Mouse (Mus musculus): ENCODE data around the gene Poc1b. TPM values are rescaled to one million over a fixed set of nuclear protein-coding genes. Genes with fewer than 3 reads are reported as not detected.

Gene Poc1b
- total and polyA plus RNA-seq, 2 experiments from 2014 or later, result 8.9 to 11.0 TPM

- Histone ChIP-seq H3K36me3 (ENCODE audit: insufficient read depth, low read length) (no peaks in the 10 kb centered on the region), H3K27ac (ENCODE audit: low read depth, low read length) (no peak overlapping the region), H3K27me3 (ENCODE audit: insufficient read depth, low read length) (no peaks in the 10 kb centered on the region), H3K4me2 (ENCODE audit: low read depth, low read length, poor library complexity, severe bottlenecking) (peak overlapping the region; percentile 52), H3K9me3 (ENCODE audit: low read length) (no peaks in the 10 kb centered on the region), H3K4me1 (ENCODE audit: insufficient read depth, low read length) (no peaks in the 10 kb centered on the region), H3K9ac (replicated peaks; ENCODE audit: low read length, poor library complexity, severe bottlenecking) (no peak overlapping the region), H3K4me3 (ENCODE audit: low read depth, low read length) (no peak overlapping the region)
- DNase-seq (ENCODE audit: low spot score) (no peak), ATAC-seq (ENCODE audit: low FRiP score) (no peak)
- 38% methylated on average over 5 of the region's 5 CpGs for WGBS
- no peak for TF ChIP-seq CTCF (IDR thresholded peaks at IDR 0.05)
Measured at GRCm38 (mm10) chr10:99203163-99203562, 96.3 kb downstream of the Poc1b start.

DNA sequence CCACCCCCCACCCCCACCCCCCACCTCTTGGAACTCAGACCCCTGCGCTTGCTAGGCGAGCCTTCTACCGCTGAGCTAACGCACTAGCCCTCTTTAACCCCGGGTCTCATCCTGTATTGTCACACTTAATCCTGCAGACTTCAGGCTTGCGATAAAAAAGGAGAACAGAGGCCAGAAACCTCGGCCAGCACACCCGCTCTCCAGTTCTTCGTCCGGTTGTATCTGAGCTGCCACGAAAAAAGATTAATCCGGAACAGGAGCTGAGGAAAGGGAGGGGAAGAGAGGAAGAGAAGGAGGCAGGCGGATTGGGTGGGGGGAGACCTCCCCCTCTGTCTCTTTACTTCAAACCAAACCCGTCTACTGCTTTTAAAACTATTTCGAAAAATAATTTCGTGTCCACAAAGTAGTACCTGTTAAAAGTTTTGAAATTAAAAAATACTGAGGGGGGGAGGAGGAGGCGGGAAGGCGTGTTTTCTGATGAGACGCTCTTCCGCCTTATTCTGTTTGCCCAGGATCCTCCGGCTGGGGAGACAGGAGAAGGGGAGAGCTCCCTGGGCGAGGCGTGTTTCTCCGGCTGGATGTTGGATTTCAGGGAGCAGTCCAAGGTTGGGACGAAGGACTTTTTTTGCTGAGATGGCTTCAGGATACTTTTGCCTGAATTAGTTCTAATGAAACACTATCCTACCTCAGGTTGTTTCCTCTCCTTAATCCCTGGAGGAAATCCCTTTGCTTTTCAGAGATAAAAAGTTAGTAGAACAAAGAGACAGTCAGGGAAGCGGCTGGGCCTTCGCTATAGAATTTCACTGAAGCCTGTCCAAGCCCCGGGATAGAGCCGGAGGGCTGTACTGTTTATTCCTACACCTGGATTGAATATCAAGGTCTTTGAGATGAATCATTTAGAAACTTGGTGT, 97.0 kb downstream of the Poc1b start:
- no peaks in the 10 kb centered on the region for H3K4me1 ChIP-seq (ENCODE audit: insufficient read depth, low read length)
- peak; percentile 69; the same call in 1 of the 2 replicates for ATAC-seq (ENCODE audit: low FRiP score)
- no peak for TF ChIP-seq CTCF (IDR thresholded peaks at IDR 0.05)
- H3K27me3 ChIP-seq (ENCODE audit: insufficient read depth, low read length), result no peaks in the 10 kb centered on the region
- peak overlapping the region; percentile 18 for H3K4me3 ChIP-seq (ENCODE audit: low read depth, low read length)
- WGBS, result 6% methylated on average over 29 of the region's 29 CpGs
- H3K4me2 ChIP-seq (ENCODE audit: low read depth, low read length, poor library complexity, severe bottlenecking), result peak overlapping the region; percentile 52
- no peaks in the 10 kb centered on the region for H3K9me3 ChIP-seq (ENCODE audit: low read length)
- peak overlapping the region; percentile 47 for H3K27ac ChIP-seq (ENCODE audit: low read depth, low read length)
- H3K36me3 ChIP-seq (ENCODE audit: insufficient read depth, low read length), result no peaks in the 10 kb centered on the region
- DNase-seq (ENCODE audit: low spot score), result peak; percentile 18
- H3K9ac ChIP-seq (replicated peaks; ENCODE audit: low read length, poor library complexity, severe bottlenecking), result peak overlapping the region; percentile 42

- no peak for DNase-seq (ENCODE audit: low spot score)
- H3K4me1 ChIP-seq (ENCODE audit: insufficient read depth, low read length), result no peaks in the 10 kb centered on the region
- H3K27ac ChIP-seq (ENCODE audit: low read depth, low read length), result peak overlapping the region; percentile 47; the same call in 1 of the 2 replicates
- 11% methylated on average over 11 of the region's 11 CpGs for WGBS
- H3K27me3 ChIP-seq (ENCODE audit: insufficient read depth, low read length), result no peaks in the 10 kb centered on the region
- no peak; the same call in 1 of the 2 replicates for ATAC-seq (ENCODE audit: low FRiP score)
- H3K9me3 ChIP-seq (ENCODE audit: low read length), result no peaks in the 10 kb centered on the region
- no peak overlapping the region for H3K4me3 ChIP-seq (ENCODE audit: low read depth, low read length)
- H3K36me3 ChIP-seq (ENCODE audit: insufficient read depth, low read length), result no peaks in the 10 kb centered on the region
- no peak overlapping the region for H3K9ac ChIP-seq (replicated peaks; ENCODE audit: low read length, poor library complexity, severe bottlenecking)
- H3K4me2 ChIP-seq (ENCODE audit: low read depth, low read length, poor library complexity, severe bottlenecking), result peak overlapping the region; percentile 52
- no peak for TF ChIP-seq CTCF (IDR thresholded peaks at IDR 0.05)
Measured at GRCm38 (mm10) chr10:99204553-99204952, 97.7 kb downstream of the Poc1b start.

GRCm38 (mm10) chr10:99207121-99207520, 100.3 kb downstream of the Poc1b start:
- H3K9ac ChIP-seq (replicated peaks; ENCODE audit: low read length, poor library complexity, severe bottlenecking), result no peak overlapping the region
- DNase-seq (ENCODE audit: low spot score), result no peak
- WGBS, result 59% methylated on average over 2 of the region's 2 CpGs
- no peaks in the 10 kb centered on the region for H3K9me3 ChIP-seq (ENCODE audit: low read length)
- no peak overlapping the region for H3K27ac ChIP-seq (ENCODE audit: low read depth, low read length)
- no peak overlapping the region for H3K4me2 ChIP-seq (ENCODE audit: low read depth, low read length, poor library complexity, severe bottlenecking)
- H3K4me1 ChIP-seq (ENCODE audit: insufficient read depth, low read length), result no peaks in the 10 kb centered on the region
- no peaks in the 10 kb centered on the region for H3K36me3 ChIP-seq (ENCODE audit: insufficient read depth, low read length)
- ATAC-seq (ENCODE audit: low FRiP score), result no peak
- H3K4me3 ChIP-seq (ENCODE audit: low read depth, low read length), result no peak overlapping the region
- no peak for TF ChIP-seq CTCF (IDR thresholded peaks at IDR 0.05)
- no peaks in the 10 kb centered on the region for H3K27me3 ChIP-seq (ENCODE audit: insufficient read depth, low read length)

- H3K4me1 ChIP-seq (ENCODE audit: insufficient read depth, low read length), result no peaks in the 10 kb centered on the region
- no peak for TF ChIP-seq CTCF (IDR thresholded peaks at IDR 0.05)
- no peaks in the 10 kb centered on the region for H3K36me3 ChIP-seq (ENCODE audit: insufficient read depth, low read length)
- H3K4me2 ChIP-seq (ENCODE audit: low read depth, low read length, poor library complexity, severe bottlenecking), result no peak overlapping the region
- no peak for DNase-seq (ENCODE audit: low spot score)
- H3K27ac ChIP-seq (ENCODE audit: low read depth, low read length), result no peak overlapping the region
- ATAC-seq (ENCODE audit: low FRiP score), result no peak
- H3K9me3 ChIP-seq (ENCODE audit: low read length), result no peaks in the 10 kb centered on the region
- no peaks in the 10 kb centered on the region for H3K27me3 ChIP-seq (ENCODE audit: insufficient read depth, low read length)
- 79% methylated on average over 13 of the region's 13 CpGs for WGBS
- no peak overlapping the region for H3K9ac ChIP-seq (replicated peaks; ENCODE audit: low read length, poor library complexity, severe bottlenecking)
- H3K4me3 ChIP-seq (ENCODE audit: low read depth, low read length), result no peak overlapping the region
Measured at GRCm38 (mm10) chr10:99209146-99209800, 102.4 kb downstream of the Poc1b start.

- no peak overlapping the region for H3K27ac ChIP-seq (ENCODE audit: low read depth, low read length)
- H3K9me3 ChIP-seq (ENCODE audit: low read length), result no peaks in the 10 kb centered on the region
- DNase-seq (ENCODE audit: low spot score) (no peak), ATAC-seq (ENCODE audit: low FRiP score) (no peak)
- no peaks in the 10 kb centered on the region for H3K27me3 ChIP-seq (ENCODE audit: insufficient read depth, low read length)
- H3K9ac ChIP-seq (replicated peaks; ENCODE audit: low read length, poor library complexity, severe bottlenecking), result no peak overlapping the region
- no peaks in the 10 kb centered on the region for H3K36me3 ChIP-seq (ENCODE audit: insufficient read depth, low read length)
- H3K4me1 ChIP-seq (ENCODE audit: insufficient read depth, low read length), result no peaks in the 10 kb centered on the region
- no peak overlapping the region for H3K4me2 ChIP-seq (ENCODE audit: low read depth, low read length, poor library complexity, severe bottlenecking)
- no peak for TF ChIP-seq CTCF (IDR thresholded peaks at IDR 0.05)
- WGBS, result 96% methylated on average over 6 of the region's 6 CpGs
- H3K4me3 ChIP-seq (ENCODE audit: low read depth, low read length), result no peak overlapping the region
Measured at GRCm38 (mm10) chr10:99211021-99211420, 104.2 kb downstream of the Poc1b start.

Measured in midbrain, postnatal 0 days (tissue).